Mouse (Mus musculus) spleen, postnatal 10 days (tissue): ENCODE measurements at regions not wholly inside any gene's neighbourhood (a gene's known extent, or its start where the extent isn't known, plus 50 kb on each side); places are given as distances from the start of the nearest gene placed in this dataset.
A peak's percentile ranks its signal among the peaks of the same experiment; 100 is the strongest.
"Not testable (repeated sequence)": the region's sequence is repeated elsewhere in the genome, so short reads cannot be mapped to it uniquely, and the experiment has no call there.

ENCODE experiments used
- DNase-seq, 2 experiments: peaks; one replicate each; pipeline ENCODE4 v3.0.0; 2021 to 2022; ENCODE audit warnings: low spot score in 2 of 2

DNA sequence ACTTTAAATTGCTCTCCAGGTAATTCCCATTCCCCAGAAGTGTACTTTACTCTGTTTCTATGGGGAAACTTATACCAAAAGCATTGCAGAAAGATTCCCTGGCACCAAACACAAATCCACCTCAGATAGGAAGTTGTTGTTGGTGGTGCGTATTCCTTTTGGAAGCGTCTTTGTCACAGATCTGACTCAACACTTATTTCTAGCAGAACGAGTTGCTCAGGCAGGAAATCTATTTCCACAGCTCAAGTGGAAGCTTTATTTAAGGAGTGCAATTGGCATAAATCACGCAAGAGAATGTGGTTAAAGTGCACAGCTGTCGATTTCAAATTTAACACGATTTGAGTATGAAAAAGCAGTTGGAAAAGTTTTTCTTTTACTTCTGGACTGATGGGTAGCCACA lies 436.9 kb upstream of the Ghitm start:
- no peak for DNase-seq

DNA sequence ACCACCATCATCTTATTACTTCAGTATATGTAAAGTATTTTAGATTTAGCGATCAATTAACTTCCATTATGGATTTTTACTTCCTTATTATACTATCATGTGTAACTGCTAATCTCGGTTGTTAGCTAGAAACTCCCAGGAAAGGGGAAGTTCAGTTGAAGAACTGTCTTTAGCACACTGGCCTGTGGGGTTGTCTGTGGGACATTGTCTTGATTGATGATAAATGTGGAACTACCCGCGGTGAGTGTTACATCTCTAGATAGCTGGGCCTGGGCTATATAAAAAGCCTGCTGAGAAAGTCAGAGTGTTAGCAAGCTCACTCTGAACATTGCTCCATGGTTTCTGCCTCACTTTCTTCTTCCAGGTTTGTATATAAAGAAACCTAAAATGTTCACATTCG lies 423.2 kb upstream of the Ghitm start:
- DNase-seq = no peak

- no peak for DNase-seq
Observed at GRCm38 (mm10) chr14:37523616-37524015, 388.5 kb upstream of the Ghitm start.

DNA sequence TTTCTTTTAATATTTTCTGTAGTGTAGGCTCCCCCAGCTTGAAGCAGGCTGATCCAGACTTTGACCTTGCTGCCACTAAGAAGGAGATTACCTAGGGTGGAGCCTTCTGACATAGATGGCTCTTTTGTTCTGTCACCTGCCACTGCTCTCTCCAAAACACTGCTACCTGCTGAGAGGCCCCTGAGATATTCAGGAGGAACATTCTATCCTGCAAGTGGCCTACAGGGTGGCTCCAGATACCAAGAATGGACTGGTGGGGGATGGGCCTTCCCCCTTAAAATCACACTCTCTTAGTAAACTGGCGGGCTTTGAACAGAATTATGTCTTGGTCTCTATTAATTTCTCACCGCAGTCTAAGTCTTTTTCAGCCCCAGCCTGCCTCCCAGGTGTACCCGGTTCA lies 385.6 kb upstream of the Ghitm start:
- not testable (repeated sequence) for DNase-seq

DNA sequence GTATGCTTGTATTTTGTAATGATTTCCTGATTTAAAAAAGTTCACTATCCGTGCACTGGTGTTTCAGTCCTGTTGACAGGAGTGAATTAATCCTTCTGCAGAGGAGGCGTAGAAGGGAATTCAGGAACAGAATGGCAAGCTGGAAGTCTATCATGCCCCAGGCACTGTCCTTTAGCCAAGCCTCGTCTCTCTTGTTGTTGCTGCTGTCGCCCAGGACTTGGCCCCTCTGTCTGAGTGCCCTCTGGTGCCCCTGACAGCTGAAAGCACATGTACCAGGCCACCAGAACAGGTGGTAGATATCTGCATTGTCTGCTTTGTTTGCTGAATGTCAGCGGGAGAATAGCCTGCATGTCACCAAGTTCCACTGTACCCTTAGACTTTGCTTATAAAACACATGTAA lies 370.2 kb upstream of the Ghitm start:
- no peak for DNase-seq

DNA sequence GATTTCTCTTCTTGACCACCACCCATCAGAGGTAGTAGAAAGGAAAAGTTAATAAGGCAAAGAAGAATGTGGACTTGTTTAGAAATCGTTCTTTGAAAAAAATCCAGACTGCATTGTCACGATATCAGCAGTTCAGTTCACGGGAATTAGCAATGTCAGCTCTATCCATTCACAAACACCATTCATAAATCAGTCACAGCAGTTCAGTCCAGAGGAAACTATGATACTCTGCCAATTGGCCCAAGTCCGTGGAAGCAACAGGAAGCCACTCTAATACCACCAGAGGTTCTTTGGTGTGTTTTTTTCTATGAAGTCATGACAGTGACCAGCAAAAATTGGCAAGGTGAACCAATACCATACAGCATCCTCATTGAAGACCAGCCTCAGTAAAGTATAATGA lies 355.6 kb upstream of the Ghitm start:
- no peak for DNase-seq

DNA sequence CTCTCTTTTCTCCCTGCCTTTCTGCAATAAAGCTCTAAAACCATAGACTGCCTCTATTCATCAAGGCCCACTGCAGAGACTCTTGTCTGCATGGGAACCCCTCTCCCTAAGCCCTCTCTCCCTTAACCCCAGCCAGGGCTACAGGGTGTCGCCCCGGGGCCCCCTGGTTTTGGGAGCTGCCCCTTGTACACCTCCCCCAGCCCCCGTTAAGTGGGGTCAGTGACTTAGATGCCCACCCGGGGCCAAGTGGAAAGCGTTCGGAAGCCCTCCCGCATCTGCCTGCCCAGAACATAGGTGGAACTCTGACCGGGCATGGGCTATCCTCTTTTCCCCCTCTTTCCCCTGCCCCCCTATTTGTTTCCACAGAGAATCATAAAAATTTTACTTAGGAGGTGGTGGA lies 350.2 kb upstream of the Ghitm start:
- no peak for DNase-seq

- no peak for DNase-seq
Observed at GRCm38 (mm10) chr14:37477599-37477998, 342.5 kb upstream of the Ghitm start.

GRCm38 (mm10) chr14:37468711-37469110 lies 333.6 kb upstream of the Ghitm start:
- no peak for DNase-seq

DNA sequence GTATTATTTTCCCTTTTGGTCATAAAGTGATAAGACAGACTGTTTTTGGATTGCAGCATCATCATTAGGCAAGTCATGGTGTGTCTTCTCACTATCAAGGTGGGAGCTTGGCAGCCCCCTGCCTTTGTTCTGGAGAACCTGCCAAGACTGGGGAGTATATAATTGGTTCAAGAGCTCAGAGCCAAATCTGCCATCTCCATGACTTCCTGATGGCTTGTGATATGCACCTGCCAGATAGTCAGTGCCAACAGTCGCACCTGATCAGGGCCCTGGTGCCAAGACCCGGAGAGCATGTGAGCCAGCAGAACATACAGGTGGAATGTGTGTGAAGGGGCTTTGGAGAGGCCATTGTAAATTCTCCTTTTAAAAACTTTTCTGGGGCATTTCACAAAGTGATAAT lies 305.8 kb upstream of the Ghitm start:
- no peak for DNase-seq

DNA sequence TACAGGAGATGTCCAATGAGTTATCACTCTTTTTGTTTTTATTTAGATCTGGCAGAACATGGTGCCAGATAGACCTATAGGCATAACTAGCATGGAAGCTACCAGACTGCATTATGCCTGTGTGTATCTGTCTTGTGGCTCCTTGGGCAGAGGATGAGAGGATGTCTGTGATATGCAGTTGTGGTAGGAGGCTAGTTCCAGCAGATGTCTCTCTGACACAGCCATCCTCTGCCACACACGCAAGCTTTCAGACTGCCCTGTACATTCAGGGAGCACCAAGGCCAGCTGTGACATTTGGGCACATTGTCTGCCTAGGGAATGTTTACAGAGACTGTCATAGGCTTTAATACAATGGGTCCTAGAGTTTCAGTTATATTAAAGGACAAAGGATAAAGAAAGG lies 295.6 kb upstream of the Ghitm start:
- DNase-seq = no peak

DNA sequence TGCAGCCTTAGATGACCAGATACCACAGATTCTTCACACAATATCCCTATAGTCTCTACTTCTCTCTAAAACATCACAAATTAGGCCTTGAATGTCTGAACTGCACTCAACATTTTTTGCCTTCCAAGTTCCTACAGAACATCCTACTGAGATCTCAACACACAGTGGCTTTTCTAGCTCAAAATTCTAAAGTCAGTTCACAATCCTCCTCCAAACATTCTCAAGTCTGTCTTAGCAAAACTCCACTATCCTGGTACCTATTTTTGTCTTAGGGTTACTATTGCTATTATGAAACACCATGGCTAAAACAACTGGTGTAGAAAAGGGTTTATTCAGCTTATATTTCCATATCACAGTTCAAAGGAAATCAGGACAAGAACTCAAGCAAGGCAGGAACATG lies 290.4 kb upstream of the Ghitm start:
- no peak for DNase-seq

DNA sequence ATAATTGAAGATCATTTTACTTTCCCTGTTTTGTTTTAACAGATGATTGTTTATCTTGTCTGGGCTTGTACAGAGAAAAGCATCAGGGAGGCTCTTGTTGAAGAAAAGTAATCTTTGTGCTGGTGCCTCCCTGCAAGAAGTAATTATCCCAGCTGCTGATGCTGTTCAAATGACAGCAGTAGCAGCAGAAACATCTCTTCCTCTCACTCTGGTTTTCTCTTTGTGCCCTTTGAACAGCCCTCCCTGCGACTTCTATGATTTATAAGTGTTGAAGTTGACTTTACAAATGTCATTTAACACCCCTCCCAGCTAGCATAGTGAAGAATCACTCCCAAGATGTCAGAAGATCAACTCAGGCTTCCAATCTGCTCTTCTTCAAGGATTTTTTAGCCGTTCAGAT lies 286.5 kb upstream of the Ghitm start:
- no peak for DNase-seq

GRCm38 (mm10) chr14:37412583-37412982 lies 277.5 kb upstream of the Ghitm start:
- not testable (repeated sequence) for DNase-seq

DNA sequence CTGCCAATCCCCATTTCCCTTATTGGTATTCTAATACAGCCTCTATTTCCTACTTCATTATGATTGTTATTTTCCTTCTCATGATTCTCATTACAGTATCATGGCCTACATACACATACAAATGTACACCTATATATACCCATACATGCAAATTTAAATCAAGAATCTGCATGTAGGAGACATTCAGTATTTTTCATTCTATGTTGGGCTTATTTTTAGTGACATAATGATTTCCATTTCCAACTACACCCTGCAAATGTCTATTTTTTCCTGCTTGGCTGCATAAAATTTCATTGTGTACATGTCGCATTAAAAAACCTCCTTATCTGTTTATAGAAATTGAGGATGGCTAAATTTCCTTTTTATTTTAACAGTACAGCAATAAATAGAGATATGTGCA lies 236.9 kb upstream of the Ghitm start:
- no peak for DNase-seq

GRCm38 (mm10) chr14:37361896-37362295 lies 226.8 kb upstream of the Ghitm start:
- DNase-seq = no peak

DNA sequence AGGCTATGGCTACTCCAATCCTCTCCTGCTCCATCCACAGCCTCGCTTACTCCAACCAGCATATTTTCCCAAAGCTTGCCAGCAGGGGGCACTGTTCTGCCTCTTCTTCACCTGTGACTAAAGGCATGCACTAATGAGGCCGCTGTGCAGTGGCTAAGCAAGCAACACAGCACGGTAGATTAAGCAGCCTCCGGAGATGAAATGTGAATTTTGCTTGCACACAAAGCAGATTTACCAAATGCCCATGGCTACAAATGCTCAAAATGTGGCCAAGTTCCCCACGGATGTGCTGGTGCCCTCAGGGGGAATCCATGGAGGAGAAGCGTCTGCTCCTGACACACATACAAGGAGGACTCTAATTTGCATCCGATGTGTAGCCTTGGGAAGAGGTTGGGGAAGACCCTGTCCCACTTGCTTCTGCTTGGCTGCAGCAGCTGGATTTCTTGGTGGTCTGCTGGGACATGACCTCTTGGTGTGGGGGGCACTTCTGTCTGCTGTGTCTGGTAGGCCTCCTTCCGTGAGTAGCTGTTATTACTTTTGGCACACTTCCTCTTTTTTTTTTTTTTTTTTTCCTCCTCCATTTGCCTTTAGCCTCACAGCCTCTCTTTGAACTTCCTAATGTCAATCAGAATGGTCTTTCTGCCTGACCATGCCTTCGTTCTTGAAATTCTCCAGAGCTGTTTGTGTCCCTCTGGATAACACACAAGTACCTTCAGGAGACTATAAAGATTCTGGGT lies 221.1 kb upstream of the Ghitm start:
- DNase-seq = peak in 1 of 2 experiments; percentile 47

GRCm38 (mm10) chr14:37323392-37323791 lies 188.3 kb upstream of the Ghitm start:
- DNase-seq = no peak

- DNase-seq = no peak
Observed at GRCm38 (mm10) chr14:37315239-37315895, 180.3 kb upstream of the Ghitm start.

- no peak for DNase-seq
Observed at GRCm38 (mm10) chr14:37313906-37314305, 178.8 kb upstream of the Ghitm start.

DNA sequence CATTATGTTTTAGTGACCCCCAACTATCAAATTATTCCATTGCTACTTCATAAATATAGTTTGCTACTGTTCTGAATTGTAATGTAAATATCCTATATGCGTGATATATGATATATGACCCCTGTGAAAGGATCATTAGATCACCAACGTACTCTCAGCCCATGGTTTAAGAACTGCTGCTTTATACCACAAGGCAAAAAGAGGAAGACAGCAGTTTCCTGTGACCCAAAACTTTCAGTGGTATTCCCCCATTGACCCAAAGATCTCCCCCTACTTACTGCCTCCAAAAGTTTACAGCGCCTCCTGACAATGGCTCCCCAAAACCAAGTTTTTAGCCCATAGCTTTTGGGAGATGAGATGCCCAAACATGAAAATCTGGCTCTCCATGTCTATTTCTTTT lies 177.8 kb upstream of the Ghitm start:
- no peak for DNase-seq

- no peak for DNase-seq
Observed at GRCm38 (mm10) chr14:37306622-37307274, 171.7 kb upstream of the Ghitm start.

GRCm38 (mm10) chr14:37298631-37299030 lies 163.6 kb upstream of the Ghitm start:
- no peak for DNase-seq
